Mouse (Mus musculus) neural tube, embryonic 15.5 days (tissue): Measurements from ENCODE around the gene Kdf1. TPM values are rescaled to one million over a fixed set of nuclear protein-coding genes. Genes with fewer than 3 reads are reported as not detected.
"Not testable (repeated sequence)": the region's sequence is repeated elsewhere in the genome, so short reads cannot be mapped to it uniquely, and the experiment has no call there.

Experiments used
- ATAC-seq: fragments of 200-750 bp; cut with Nextera tagmentation; 2 replicates; pipeline ENCODE4 v1.8.0; 2017; ENCODE audit warnings: mild to moderate bottlenecking, moderate TSS enrichment, moderate library complexity; ENCODE audit not compliant: low FRiP score
- H3K27ac ChIP-seq: fragments of 300-500 bp; sonication (generic); replicated peaks from 2 replicates; pipeline ENCODE4 v1.5.1; 2015; ENCODE audit warnings: mild to moderate bottlenecking, inconsistent platforms
- H3K27me3 ChIP-seq: fragments of 300-500 bp; sonication (generic); replicated peaks from 2 replicates; pipeline ENCODE4 v1.6.1; 2015; ENCODE audit warnings: inconsistent platforms
- H3K36me3 ChIP-seq: fragments of 300-500 bp; sonication (generic); 2 replicates; pipeline ENCODE4 v1.6.1; 2015; ENCODE audit warnings: inconsistent platforms
- H3K4me1 ChIP-seq: fragments of 300-500 bp; sonication (generic); 2 replicates; pipeline ENCODE4 v1.6.1; 2015; ENCODE audit warnings: inconsistent platforms
- H3K4me2 ChIP-seq: fragments of 300-500 bp; sonication (generic); 2 replicates; pipeline ENCODE4 v1.6.1; 2015; ENCODE audit warnings: inconsistent platforms, mild to moderate bottlenecking, moderate library complexity
- H3K4me3 ChIP-seq: fragments of 300-500 bp; sonication (generic); replicated peaks from 2 replicates; pipeline ENCODE4 v1.5.1; 2015; ENCODE audit warnings: mild to moderate bottlenecking, inconsistent platforms
- H3K9ac ChIP-seq: fragments of 300-500 bp; sonication (generic); replicated peaks from 2 replicates; pipeline ENCODE4 v1.6.1; 2015; ENCODE audit warnings: mild to moderate bottlenecking, inconsistent platforms
- H3K9me3 ChIP-seq: fragments of 300-500 bp; sonication (generic); replicated peaks from 2 replicates; pipeline ENCODE4 v1.6.1; 2016; ENCODE audit warnings: inconsistent platforms
- WGBS: fragments of 180-500 bp; shearing (Covaris S2); methylation state at CpG from one replicate; pipeline ENCODE4 v1.1.7; 2015; ENCODE audit warnings: mixed read lengths; 5-methylcytosine and 5-hydroxymethylcytosine counted together
- polyA plus RNA-seq: library from polyadenylated mRNA; unstranded; fragments of >200 nt; fragmentation: Nextera tagmentation; extraction: Ambion mirVana; gene quantifications from 2 replicates; pipeline ENCODE4 v1.2.1, GENCODE M21; 2015

Kdf1 gene
- polyA plus RNA-seq, 1 experiment from 2014 or later, result 0.27 TPM

GRCm38 (mm10) chr4:133497461-133498159 is 21.2 kb upstream of the Kdf1 start:
- under 1% methylated on average over 69 of the region's 70 CpGs for WGBS
- peaks cover 77% of the 10 kb centered on the region for H3K27me3 ChIP-seq
- H3K27ac ChIP-seq, result peak overlapping the region; percentile 43; the same call in 1 of the 2 replicates

GRCm38 (mm10) chr4:133498160-133498724 is 20.5 kb upstream of the Kdf1 start, which contains the start of gene Trnp1:
TSS of gene Trnp1 (minus strand) at chr4:133498550.
- Histone ChIP-seq H3K9me3 (no peaks in the 10 kb centered on the region), H3K27ac (peak within 1 kb of the TSS; percentile 43; the same call in 1 of the 2 replicates), H3K9ac (peak within 1 kb of the TSS; percentile 76), H3K4me2 (peak within 1 kb of the TSS; percentile 98), H3K4me1 (peaks cover 41% of the 10 kb centered on the region), H3K36me3 (no peaks in the 10 kb centered on the region), H3K4me3 (peak within 1 kb of the TSS; percentile 71), H3K27me3 (peaks cover 79% of the 10 kb centered on the region)
- ATAC-seq, result peak; percentile 92
- under 1% methylated on average over 52 of the region's 53 CpGs for WGBS

More at GRCm38 (mm10) chr4:133497461-133498159, 21.2 kb upstream of the Kdf1 start:
- Histone ChIP-seq H3K9me3 (no peaks in the 10 kb centered on the region), H3K4me2 (peak overlapping the region; percentile 98), H3K36me3 (no peaks in the 10 kb centered on the region), H3K9ac (peak overlapping the region; percentile 76), H3K4me1 (peaks cover 41% of the 10 kb centered on the region), H3K4me3 (peak overlapping the region; percentile 71)
- peak; percentile 70 for ATAC-seq

GRCm38 (mm10) chr4:133501514-133501913 is 17.2 kb upstream of the Kdf1 start:
- no peak overlapping the region for H3K4me2 ChIP-seq
- no peak overlapping the region for H3K27ac ChIP-seq
- H3K27me3 ChIP-seq, result peaks cover 76% of the 10 kb centered on the region
- H3K9ac ChIP-seq, result no peak overlapping the region
- no peak overlapping the region for H3K4me3 ChIP-seq
- H3K36me3 ChIP-seq, result no peaks in the 10 kb centered on the region
- WGBS, result 65% methylated on average over 7 of the region's 7 CpGs
- H3K9me3 ChIP-seq, result no peaks in the 10 kb centered on the region
- peaks cover 24% of the 10 kb centered on the region for H3K4me1 ChIP-seq
- no peak for ATAC-seq

- no peaks in the 10 kb centered on the region for H3K36me3 ChIP-seq
- WGBS, result 70% methylated on average over 5 of the region's 5 CpGs
- H3K4me1 ChIP-seq, result no peaks in the 10 kb centered on the region
- H3K4me2 ChIP-seq, result no peak overlapping the region
- no peak overlapping the region for H3K4me3 ChIP-seq
- peaks cover 67% of the 10 kb centered on the region for H3K27me3 ChIP-seq
- no peak overlapping the region for H3K27ac ChIP-seq
- no peaks in the 10 kb centered on the region for H3K9me3 ChIP-seq
- H3K9ac ChIP-seq, result no peak overlapping the region
- no peak for ATAC-seq
Observed at GRCm38 (mm10) chr4:133504300-133504699, 14.5 kb upstream of the Kdf1 start.

- Histone ChIP-seq H3K9me3 (no peaks in the 10 kb centered on the region), H3K27me3 (peaks cover 61% of the 10 kb centered on the region), H3K4me3 (no peak overlapping the region), H3K9ac (no peak overlapping the region), H3K4me1 (no peaks in the 10 kb centered on the region), H3K4me2 (no peak overlapping the region), H3K27ac (no peak overlapping the region), H3K36me3 (no peaks in the 10 kb centered on the region)
- 68% methylated on average over 9 of the region's 9 CpGs for WGBS
- no peak for ATAC-seq
Observed at GRCm38 (mm10) chr4:133504755-133505485, 13.8 kb upstream of the Kdf1 start.

GRCm38 (mm10) chr4:133506573-133506972 is 12.2 kb upstream of the Kdf1 start:
- Histone ChIP-seq H3K9ac (no peak overlapping the region), H3K27ac (no peak overlapping the region), H3K9me3 (no peaks in the 10 kb centered on the region), H3K36me3 (no peaks in the 10 kb centered on the region), H3K27me3 (peaks cover 49% of the 10 kb centered on the region), H3K4me3 (no peak overlapping the region), H3K4me1 (no peaks in the 10 kb centered on the region), H3K4me2 (no peak overlapping the region)
- WGBS, result 72% methylated on average over 5 of the region's 5 CpGs
- ATAC-seq, result no peak

- H3K36me3 ChIP-seq, result no peaks in the 10 kb centered on the region
- no peaks in the 10 kb centered on the region for H3K4me1 ChIP-seq
- no peak overlapping the region for H3K27ac ChIP-seq
- WGBS, result 71% methylated on average over 7 of the region's 7 CpGs
- peaks cover 29% of the 10 kb centered on the region for H3K27me3 ChIP-seq
- H3K9me3 ChIP-seq, result no peaks in the 10 kb centered on the region
- H3K9ac ChIP-seq, result no peak overlapping the region
- ATAC-seq, result no peak
- H3K4me2 ChIP-seq, result no peak overlapping the region
- no peak overlapping the region for H3K4me3 ChIP-seq
Observed at GRCm38 (mm10) chr4:133508990-133509389, 9.8 kb upstream of the Kdf1 start.

GRCm38 (mm10) chr4:133511050-133511449 is 7.7 kb upstream of the Kdf1 start:
- no peaks in the 10 kb centered on the region for H3K36me3 ChIP-seq
- H3K4me2 ChIP-seq, result no peak overlapping the region
- no peaks in the 10 kb centered on the region for H3K9me3 ChIP-seq
- no peak overlapping the region for H3K27ac ChIP-seq
- no peak for ATAC-seq
- H3K9ac ChIP-seq, result no peak overlapping the region
- WGBS, result 86% methylated on average over 5 of the region's 5 CpGs
- H3K27me3 ChIP-seq, result peaks cover 16% of the 10 kb centered on the region
- no peak overlapping the region for H3K4me3 ChIP-seq
- no peaks in the 10 kb centered on the region for H3K4me1 ChIP-seq

- not testable (repeated sequence) for H3K36me3 ChIP-seq, H3K4me2 ChIP-seq, H3K9me3 ChIP-seq, ATAC-seq, H3K27ac ChIP-seq, H3K9ac ChIP-seq, H3K4me3 ChIP-seq, H3K4me1 ChIP-seq
- WGBS, result 58% methylated on average over 5 of the region's 5 CpGs
- H3K27me3 ChIP-seq, result peaks cover 14% of the 10 kb centered on the region
Observed at GRCm38 (mm10) chr4:133512511-133512910, 6.3 kb upstream of the Kdf1 start.

GRCm38 (mm10) chr4:133512972-133513371 is 5.8 kb upstream of the Kdf1 start:
- Histone ChIP-seq H3K4me2 (no peak overlapping the region), H3K9ac (no peak overlapping the region), H3K4me1 (no peaks in the 10 kb centered on the region), H3K27ac (no peak overlapping the region), H3K9me3 (no peaks in the 10 kb centered on the region), H3K4me3 (no peak overlapping the region), H3K36me3 (no peaks in the 10 kb centered on the region), H3K27me3 (peaks cover 18% of the 10 kb centered on the region)
- WGBS, result 12% methylated on average over 8 of the region's 8 CpGs
- ATAC-seq, result peak; percentile 31; the same call in 1 of the 2 replicates

- Histone ChIP-seq H3K36me3 (no peaks in the 10 kb centered on the region), H3K27me3 (peaks cover 52% of the 10 kb centered on the region), H3K4me2 (peak overlapping the region; percentile 48), H3K9me3 (no peaks in the 10 kb centered on the region), H3K4me3 (peak overlapping the region; percentile 32), H3K9ac (no peak overlapping the region), H3K27ac (no peak overlapping the region), H3K4me1 (peaks cover 8% of the 10 kb centered on the region; the same call in 1 of the 2 replicates)
- ATAC-seq, result no peak
- 7% methylated on average over 16 of the region's 25 CpGs for WGBS
Observed at GRCm38 (mm10) chr4:133519369-133519665, 554 bp downstream of the Kdf1 start.

- no peak overlapping the region for H3K4me3 ChIP-seq
- H3K9ac ChIP-seq, result no peak overlapping the region
- no peak overlapping the region for H3K27ac ChIP-seq
- WGBS, result 55% methylated on average over 2 of the region's 2 CpGs
- peaks cover 8% of the 10 kb centered on the region; the same call in 1 of the 2 replicates for H3K4me1 ChIP-seq
- 0 out of 2 replicates have a peak, but pooled peaks cover 2% of the 10 kb centered on the region for H3K36me3 ChIP-seq
- no peak overlapping the region for H3K4me2 ChIP-seq
- no peaks in the 10 kb centered on the region for H3K9me3 ChIP-seq
- no peak for ATAC-seq
- peaks cover 52% of the 10 kb centered on the region for H3K27me3 ChIP-seq
Observed at GRCm38 (mm10) chr4:133521502-133521901, 2.7 kb downstream of the Kdf1 start.
